Mouse (Mus musculus) liver, adult 2 months (tissue): ENCODE data around the gene Scube3. TPM values are rescaled to one million over a fixed set of nuclear protein-coding genes. Genes with fewer than 3 reads are reported as not detected.
A peak's percentile ranks its signal among the peaks of the same experiment; 100 is the strongest.

ENCODE experiments used
- DNase-seq: peaks from one replicate; pipeline ENCODE4 v3.0.0-alpha.2; 2011; ENCODE audit warnings: low read depth, low spot score; ENCODE audit errors: extremely low read depth
- H3K27ac ChIP-seq: fragments of 200-500 bp; replicated peaks from 2 replicates; pipeline ENCODE4 v1.5.1; 2012; ENCODE audit warnings: low read depth, mild to moderate bottlenecking, control low read depth, inconsistent platforms, low read length; ENCODE audit not compliant: insufficient read depth
- H3K27me3 ChIP-seq: fragments of 200-500 bp; 2 replicates; pipeline ENCODE4 v1.6.1; 2012; ENCODE audit warnings: mild to moderate bottlenecking, moderate library complexity, low read length, inconsistent platforms; ENCODE audit not compliant: control insufficient read depth, insufficient read depth
- H3K36me3 ChIP-seq: fragments of 200-500 bp; 2 replicates; pipeline ENCODE4 v1.6.1; 2012; ENCODE audit warnings: low read length, inconsistent platforms; ENCODE audit not compliant: control insufficient read depth, insufficient read depth
- H3K4me1 ChIP-seq: fragments of 200-500 bp; 2 replicates; pipeline ENCODE4 v1.6.1; 2011; ENCODE audit warnings: low read length; ENCODE audit not compliant: control insufficient read depth, insufficient read depth
- H3K4me3 ChIP-seq: fragments of 200-500 bp; 2 replicates; pipeline ENCODE4 v1.5.1; 2011; ENCODE audit warnings: low read depth, mild to moderate bottlenecking, control low read depth, low read length, moderate library complexity; ENCODE audit not compliant: insufficient read depth
- H3K79me2 ChIP-seq: fragments of 200-500 bp; 2 replicates; pipeline ENCODE4 v1.6.1; 2012; ENCODE audit warnings: inconsistent platforms, mild to moderate bottlenecking, low read length, moderate library complexity; ENCODE audit not compliant: control insufficient read depth, insufficient read depth
- H3K9ac ChIP-seq: fragments of 200-500 bp; 2 replicates; pipeline ENCODE4 v1.6.1; 2012; ENCODE audit warnings: low read depth, mild to moderate bottlenecking, control low read depth, inconsistent platforms, low read length
- CTCF ChIP-seq: fragments of 200-500 bp; IDR thresholded peaks from 2 replicates; pipeline ENCODE4 v1.5.1; 2011; ENCODE audit warnings: low read depth, low read length, control low read depth
- POLR2A ChIP-seq: fragments of 200-500 bp; IDR thresholded peaks from 2 replicates; pipeline ENCODE4 v1.6.1; 2011; ENCODE audit warnings: low read length, control low read depth; ENCODE audit not compliant: insufficient read depth; ENCODE audit errors: extremely low read depth
- WGBS: fragments of 180-500 bp; shearing (Covaris S2); methylation state at CpG from one replicate; pipeline ENCODE4 v1.1.7; 2018; 5-methylcytosine and 5-hydroxymethylcytosine counted together
- polyA plus RNA-seq: library from polyadenylated mRNA; depleted of rRNA; stranded (reverse); fragments of >200 nt; gene quantifications from 2 replicates; pipeline ENCODE4 v1.2.3, GENCODE M21; 2012
- total RNA-seq: library from RNA; depleted of rRNA; stranded (reverse); fragments of >200 nt; gene quantifications from 2 replicates; pipeline ENCODE4 v1.2.3, GENCODE M21; 2014

Gene Scube3
- total and polyA plus RNA-seq, 2 experiments = 0.06 TPM; not detected in 1

DNA sequence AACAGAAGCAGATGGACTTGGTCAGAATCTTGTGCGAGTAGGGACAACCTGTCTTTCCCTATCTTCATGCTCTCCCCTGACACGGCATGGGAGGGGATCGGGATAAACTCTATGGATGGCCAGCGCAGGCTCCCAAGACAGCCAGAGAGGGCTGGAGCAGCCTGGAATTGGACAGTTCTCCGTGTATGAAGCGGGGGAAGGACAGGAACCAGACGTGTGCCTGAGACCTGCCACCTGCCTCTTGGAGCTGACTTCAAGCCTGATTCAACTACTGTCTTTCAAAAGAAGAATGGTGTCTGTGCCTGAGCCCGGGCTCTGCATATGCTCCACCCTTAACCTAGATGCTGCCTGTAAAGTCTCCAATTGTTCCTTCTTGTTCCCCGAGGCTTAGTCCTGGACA is 30.7 kb downstream of the Scube3 start:
- 72% methylated on average over 9 of the region's 9 CpGs for WGBS
- DNase-seq = no peak
- Histone ChIP-seq H3K9ac (no peak overlapping the region), H3K4me3 (no peak overlapping the region), H3K27ac (no peak overlapping the region), H3K4me1 (peaks cover 4% of the 10 kb centered on the region; the same call in 1 of the 2 replicates), H3K79me2 (no peaks in the 10 kb centered on the region; the same call in 1 of the 2 replicates), H3K36me3 (no peaks in the 10 kb centered on the region), H3K27me3 (no peaks in the 10 kb centered on the region)
- TF ChIP-seq POLR2A = no peak
- TF ChIP-seq CTCF = no peak

DNA sequence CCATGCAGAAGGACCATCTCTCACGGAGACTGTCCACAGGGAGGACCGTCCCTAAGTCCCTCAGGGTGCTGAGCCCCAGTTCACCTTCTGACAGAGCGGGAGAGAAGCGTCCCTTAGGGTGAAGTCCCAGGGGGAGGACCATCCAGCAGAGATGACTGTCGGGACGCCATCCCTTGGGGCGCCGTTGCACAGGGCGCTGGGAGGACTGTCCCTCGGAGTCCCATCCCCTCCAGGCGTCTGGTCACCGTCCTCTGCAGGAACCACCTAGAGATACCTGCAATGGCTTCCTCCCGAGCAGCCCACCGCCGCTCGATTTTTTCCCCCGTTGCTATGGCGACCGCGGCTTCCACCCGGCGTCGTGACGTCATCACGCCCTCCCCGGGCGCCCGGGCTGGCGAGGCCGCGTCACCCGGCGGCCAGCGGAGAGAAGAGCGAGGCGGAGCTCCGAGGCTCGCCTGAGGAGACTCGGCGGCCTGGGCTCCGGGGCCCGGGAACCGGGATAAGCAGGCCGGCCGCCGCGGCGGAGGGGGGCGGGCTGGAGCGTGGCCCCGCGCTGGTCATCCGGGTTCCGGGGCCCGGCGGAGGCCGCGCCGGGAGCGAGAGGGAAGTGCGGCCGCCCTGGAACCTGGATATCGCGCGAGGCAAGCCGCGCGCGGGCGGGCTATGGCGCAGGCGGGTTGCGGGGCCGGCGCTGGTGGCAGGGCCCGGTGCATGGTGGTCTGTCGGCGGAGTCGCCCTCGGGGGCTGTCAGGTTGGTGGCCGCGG is 35.0 kb downstream of the Scube3 start, which contains the start of gene Zfp523:
TSS of gene Zfp523 (plus strand) at position 355 of the 765 bp plus-strand sequence.
- Histone ChIP-seq H3K27ac (peak within 1 kb of the TSS; percentile 81), H3K4me1 (peaks cover 5% of the 10 kb centered on the region; the same call in 1 of the 2 replicates)
- WGBS = under 1% methylated on average over 82 of the region's 82 CpGs

DNA sequence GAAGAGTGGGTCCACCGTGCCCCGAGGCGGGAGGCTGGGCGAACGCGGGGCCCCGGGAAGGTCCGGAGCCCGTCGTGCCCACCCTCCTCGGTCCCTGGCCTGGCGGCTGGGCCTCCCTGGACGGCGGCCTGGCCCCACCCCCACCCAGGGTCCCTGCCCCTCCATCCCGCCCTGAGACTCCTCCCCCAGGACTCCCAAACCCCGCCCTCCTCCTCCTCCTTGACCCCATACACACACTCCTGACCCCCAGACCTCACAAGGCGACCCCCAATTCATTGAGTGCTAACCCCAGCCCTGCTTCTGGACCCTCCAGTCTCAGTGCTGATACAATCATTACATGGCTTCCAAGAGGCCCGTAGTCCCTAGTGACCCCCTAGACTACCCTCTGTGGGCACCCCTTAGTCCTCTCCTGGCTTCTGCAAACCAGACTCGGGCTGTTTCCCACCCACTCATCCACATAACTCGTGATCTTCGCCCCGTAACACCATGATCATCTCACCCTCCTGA is 35.7 kb downstream of the Scube3 start:
- no peak for TF ChIP-seq CTCF
- peak; percentile 28; the same call in 1 of the 2 replicates for TF ChIP-seq POLR2A
- no peaks in the 10 kb centered on the region for H3K27me3 ChIP-seq
- peaks cover 5% of the 10 kb centered on the region; the same call in 1 of the 2 replicates for H3K4me1 ChIP-seq
- no peaks in the 10 kb centered on the region; the same call in 1 of the 2 replicates for H3K79me2 ChIP-seq
- WGBS = 5% methylated on average over 20 of the region's 22 CpGs
- peak overlapping the region; percentile 81 for H3K27ac ChIP-seq
- H3K9ac ChIP-seq = peak overlapping the region; percentile 98
- peak overlapping the region; percentile 61 for H3K4me3 ChIP-seq
- DNase-seq = peak; percentile 16
- no peaks in the 10 kb centered on the region for H3K36me3 ChIP-seq

More for the DNA sequence above, 35.0 kb downstream of the Scube3 start, which contains the start of gene Zfp523:
- DNase-seq = peak; percentile 39
- peak within 1 kb of the TSS; percentile 61 for H3K4me3 ChIP-seq
- no peaks in the 10 kb centered on the region for H3K27me3 ChIP-seq
- H3K9ac ChIP-seq = peak within 1 kb of the TSS; percentile 98
- TF ChIP-seq CTCF (no peak), POLR2A (no peak; the same call in 1 of the 2 replicates)
- H3K79me2 ChIP-seq = no peaks in the 10 kb centered on the region; the same call in 1 of the 2 replicates
- H3K36me3 ChIP-seq = no peaks in the 10 kb centered on the region

DNA sequence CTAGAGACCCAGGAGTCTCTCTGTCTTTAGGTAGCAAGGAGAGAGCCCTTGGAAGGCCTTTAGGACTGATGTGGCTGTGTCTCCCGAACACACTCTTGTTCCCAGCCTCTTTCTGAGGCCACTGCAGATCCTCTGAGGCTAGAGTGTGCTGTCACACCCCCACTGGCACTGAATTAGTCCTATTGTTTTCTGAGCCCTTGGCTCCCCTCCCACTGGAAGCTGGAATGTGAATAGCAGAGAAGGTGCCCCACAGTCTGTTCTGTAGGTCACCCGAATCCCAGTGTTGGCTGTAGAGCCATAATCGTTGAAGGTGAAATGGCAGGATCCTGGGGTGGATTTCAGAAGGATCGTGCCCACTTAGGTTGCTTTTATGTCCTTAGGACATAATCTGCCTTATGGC is 38.4 kb downstream of the Scube3 start:
- H3K27ac ChIP-seq = no peak overlapping the region
- no peaks in the 10 kb centered on the region for H3K36me3 ChIP-seq
- no peak for DNase-seq
- no peaks in the 10 kb centered on the region; the same call in 1 of the 2 replicates for H3K79me2 ChIP-seq
- no peaks in the 10 kb centered on the region for H3K27me3 ChIP-seq
- 71% methylated on average over 4 of the region's 4 CpGs for WGBS
- no peak overlapping the region for H3K9ac ChIP-seq
- TF ChIP-seq POLR2A (no peak), CTCF (no peak)
- H3K4me1 ChIP-seq = peaks cover 12% of the 10 kb centered on the region
- H3K4me3 ChIP-seq = no peak overlapping the region

DNA sequence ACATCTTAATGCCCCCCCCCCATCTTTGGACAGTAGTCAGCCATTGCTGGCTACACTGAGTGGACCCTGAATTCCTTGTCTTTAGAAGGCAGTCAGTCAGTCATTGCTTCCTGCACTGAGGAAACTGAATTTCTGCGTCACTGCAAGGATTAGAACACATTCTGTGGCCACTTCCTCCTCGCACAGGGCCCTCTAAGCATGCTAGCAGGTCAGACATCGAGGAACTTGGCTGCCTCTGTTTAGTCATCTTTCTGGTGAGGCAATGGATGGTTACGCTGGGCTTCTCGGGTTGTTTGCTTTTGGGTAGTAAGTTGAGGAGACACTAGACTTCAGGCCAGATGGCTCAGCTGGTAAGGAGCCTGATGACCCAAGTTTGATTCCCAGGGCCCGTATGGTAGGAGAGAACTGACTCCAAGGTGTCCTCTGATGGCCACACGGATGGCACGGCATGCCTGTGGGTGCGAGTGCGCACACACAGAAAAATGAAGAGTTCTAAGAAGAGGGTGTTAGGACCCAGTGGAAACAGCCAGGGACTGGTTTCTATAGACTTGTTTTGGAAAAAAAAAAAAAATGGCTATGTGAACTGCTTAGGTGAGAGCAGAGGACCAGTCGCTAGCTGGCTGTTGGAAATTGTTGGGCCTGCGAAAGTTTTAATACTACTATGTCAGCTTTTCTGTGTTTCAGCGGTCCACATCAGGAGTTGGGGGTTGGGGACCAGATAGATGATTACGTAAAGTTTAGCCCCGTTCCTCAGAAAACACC is 39.0 kb downstream of the Scube3 start:
- no peak for TF ChIP-seq POLR2A
- TF ChIP-seq CTCF = no peak
- Histone ChIP-seq H3K27ac (no peak overlapping the region), H3K27me3 (no peaks in the 10 kb centered on the region), H3K4me3 (no peak overlapping the region), H3K79me2 (no peaks in the 10 kb centered on the region; the same call in 1 of the 2 replicates), H3K4me1 (peaks cover 15% of the 10 kb centered on the region), H3K36me3 (no peaks in the 10 kb centered on the region), H3K9ac (no peak overlapping the region)
- WGBS = 84% methylated on average over 15 of the region's 15 CpGs
- peak; percentile 12 for DNase-seq
